Mouse (Mus musculus) kidney, postnatal 0 days (tissue): ENCODE results near the gene Mob1b. TPM values are rescaled to one million over a fixed set of nuclear protein-coding genes. Genes with fewer than 3 reads are reported as not detected.

ENCODE experiments used
- ATAC-seq: fragments of 200-750 bp; cut with Nextera tagmentation; replicated peaks from 2 replicates; pipeline ENCODE4 v1.8.0; 2017; ENCODE audit warnings: low read depth, moderate number of reproducible peaks, moderate TSS enrichment, moderate library complexity; ENCODE audit not compliant: low FRiP score
- DNase-seq: peaks from one replicate; pipeline ENCODE4 v3.0.0-alpha.2; 2016; ENCODE audit warnings: low spot score
- H3K27ac ChIP-seq: fragments of 300-500 bp; sonication (generic); 2 replicates; pipeline ENCODE4 v1.5.1; 2014; ENCODE audit warnings: mild to moderate bottlenecking
- H3K27me3 ChIP-seq: fragments of 300-500 bp; sonication (generic); 2 replicates; pipeline ENCODE4 v1.6.1; 2014; ENCODE audit warnings: low read length, mixed read lengths; ENCODE audit not compliant: insufficient read depth
- H3K36me3 ChIP-seq: fragments of 300-500 bp; sonication (generic); 2 replicates; pipeline ENCODE4 v1.6.1; 2014; ENCODE audit warnings: low read length, mixed read lengths; ENCODE audit not compliant: insufficient read depth
- H3K4me1 ChIP-seq: fragments of 300-500 bp; sonication (generic); replicated peaks from 2 replicates; pipeline ENCODE4 v1.6.1; 2014; ENCODE audit warnings: antibody characterized with exemption, low read length, mixed read lengths; ENCODE audit not compliant: insufficient read depth
- H3K4me2 ChIP-seq: fragments of 300-500 bp; sonication (generic); 2 replicates; pipeline ENCODE4 v1.6.1; 2014; ENCODE audit warnings: mild to moderate bottlenecking, low read length, moderate library complexity, mixed read lengths
- H3K4me3 ChIP-seq: fragments of 300-500 bp; sonication (generic); replicated peaks from 2 replicates; pipeline ENCODE4 v1.5.1; 2014; ENCODE audit warnings: low read depth, low read length
- H3K9ac ChIP-seq: fragments of 300-500 bp; sonication (generic); 2 replicates; pipeline ENCODE4 v1.6.1; 2014; ENCODE audit warnings: low read depth, low read length
- H3K9me3 ChIP-seq: fragments of 300-500 bp; sonication (generic); replicated peaks from 2 replicates; pipeline ENCODE4 v1.6.1; 2016; ENCODE audit warnings: low read length, inconsistent platforms, mixed read lengths
- CTCF ChIP-seq: IDR thresholded peaks from 2 replicates; pipeline ENCODE4 v1.5.1; 2016; ENCODE audit warnings: antibody characterized with exemption, low read depth, mild to moderate bottlenecking, moderate library complexity
- WGBS: fragments of 180-500 bp; shearing (Covaris S2); extraction: QIAGEN DNeasy Blood & Tissue Kit; methylation state at CpG from one replicate; pipeline ENCODE4 v1.1.7; 2014; 5-methylcytosine and 5-hydroxymethylcytosine counted together
- polyA plus RNA-seq: library from polyadenylated mRNA; unstranded; fragments of >200 nt; fragmentation: Nextera tagmentation; extraction: Ambion mirVana; gene quantifications from 2 replicates; pipeline ENCODE4 v1.2.1, GENCODE M21; 2015

The Mob1b gene
- 8.7 and 9.1 TPM in 2 replicates for polyA plus RNA-seq

DNA sequence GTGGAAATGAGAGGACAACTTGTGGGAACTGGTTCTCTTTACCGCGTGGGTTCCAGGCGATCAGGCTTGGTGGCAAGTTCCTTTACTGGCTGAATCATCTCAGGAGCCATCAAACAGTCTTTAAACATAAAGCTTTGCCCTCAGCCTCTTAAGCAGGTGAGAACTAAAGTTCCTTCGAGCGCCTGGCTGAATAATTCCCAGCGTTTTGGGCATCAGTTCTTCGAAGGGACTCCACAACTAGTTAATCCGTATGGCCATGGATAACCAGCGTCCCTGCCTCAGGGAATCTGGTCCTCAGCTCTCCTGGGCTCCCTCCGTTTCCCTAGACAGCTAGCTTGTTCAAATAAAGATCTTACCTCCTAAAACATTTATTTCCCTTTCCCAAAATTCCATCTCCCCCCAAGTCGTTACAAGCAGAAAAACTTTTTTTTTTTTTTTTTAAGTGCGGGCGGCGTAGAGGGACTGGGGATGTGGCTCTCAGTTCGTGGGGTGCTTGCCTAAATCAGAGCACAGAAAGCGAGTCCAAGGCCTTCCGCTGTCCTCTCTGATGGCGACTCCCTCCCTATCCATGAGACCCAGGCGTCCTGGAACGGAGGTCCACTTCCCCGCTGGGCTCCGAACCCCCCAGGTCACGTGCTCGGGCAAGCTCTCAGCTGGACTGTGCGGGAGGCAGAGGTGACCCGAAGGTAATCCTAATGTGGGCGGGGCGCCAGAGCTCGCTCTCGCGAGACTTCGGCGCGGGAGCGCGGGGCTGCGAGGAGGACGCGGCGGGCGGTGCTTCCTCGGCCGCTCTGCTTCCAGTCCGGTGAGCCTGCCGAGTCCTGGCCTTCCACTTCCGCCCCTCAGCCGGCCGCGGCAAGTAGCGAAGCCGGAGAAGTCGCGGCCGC, at the start of gene Mob1b:
Gene Mob1b (plus strand): TSS at position 740 of the 887 bp plus-strand sequence.
- Histone ChIP-seq H3K9me3 (no peaks in the 10 kb centered on the region), H3K27me3 (no peaks in the 10 kb centered on the region), H3K4me3 (peak within 1 kb of the TSS; percentile 93), H3K27ac (peak within 1 kb of the TSS; percentile 97), H3K9ac (peak within 1 kb of the TSS; percentile 90), H3K4me2 (peak within 1 kb of the TSS; percentile 96), H3K36me3 (no peaks in the 10 kb centered on the region), H3K4me1 (peaks cover 4% of the 10 kb centered on the region; the same call in 1 of the 2 replicates)
- no peak for TF ChIP-seq CTCF
- under 1% methylated on average over 44 of the region's 54 CpGs for WGBS
- peak; percentile 97 for DNase-seq
- ATAC-seq: peak; percentile 99

DNA sequence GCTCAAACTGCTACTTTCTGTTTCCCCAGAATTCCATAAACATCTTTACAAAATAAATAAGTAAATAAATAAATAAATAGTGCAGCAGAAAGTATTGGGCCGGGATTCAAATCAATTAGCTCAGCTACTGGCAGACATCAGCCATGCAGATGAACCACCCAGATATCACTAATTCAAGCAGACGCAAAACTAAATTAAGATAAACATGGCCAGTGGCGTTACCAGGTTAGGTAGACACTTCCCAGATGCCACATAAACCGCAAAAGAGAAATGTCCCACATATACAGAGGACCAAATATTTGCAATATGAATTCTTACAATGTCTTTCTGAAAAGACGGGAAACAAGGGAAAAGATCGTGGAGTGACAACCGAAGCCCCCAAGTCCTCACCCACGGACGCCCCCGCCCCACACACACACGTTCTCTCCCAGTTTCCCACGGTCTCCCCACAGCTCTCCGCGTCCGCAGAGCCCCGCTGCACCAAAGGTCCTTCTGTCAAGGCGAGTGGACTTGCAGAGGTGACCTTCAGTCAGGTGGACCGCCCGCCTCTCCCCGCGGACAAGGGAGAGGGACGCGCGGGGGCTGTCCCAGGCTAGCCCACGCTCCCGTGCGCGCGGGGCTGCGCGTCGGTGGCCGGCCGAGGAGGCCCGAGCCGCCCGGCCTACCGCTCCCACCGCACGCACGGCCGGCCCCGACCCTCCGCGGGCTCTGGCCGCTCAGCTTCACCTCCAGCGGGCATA, 45.8 kb upstream of the Mob1b start:
- Histone ChIP-seq H3K4me2 (peak overlapping the region; percentile 58), H3K9ac (peak overlapping the region; percentile 98), H3K27ac (peak overlapping the region; percentile 99), H3K4me1 (no peaks in the 10 kb centered on the region), H3K27me3 (no peaks in the 10 kb centered on the region), H3K36me3 (peaks cover 7% of the 10 kb centered on the region), H3K4me3 (peak overlapping the region; percentile 61), H3K9me3 (no peaks in the 10 kb centered on the region)
- WGBS: under 1% methylated on average over 47 of the region's 47 CpGs
- ATAC-seq (peak; percentile 23), DNase-seq (peak; percentile 19)
- no peak for TF ChIP-seq CTCF

DNA sequence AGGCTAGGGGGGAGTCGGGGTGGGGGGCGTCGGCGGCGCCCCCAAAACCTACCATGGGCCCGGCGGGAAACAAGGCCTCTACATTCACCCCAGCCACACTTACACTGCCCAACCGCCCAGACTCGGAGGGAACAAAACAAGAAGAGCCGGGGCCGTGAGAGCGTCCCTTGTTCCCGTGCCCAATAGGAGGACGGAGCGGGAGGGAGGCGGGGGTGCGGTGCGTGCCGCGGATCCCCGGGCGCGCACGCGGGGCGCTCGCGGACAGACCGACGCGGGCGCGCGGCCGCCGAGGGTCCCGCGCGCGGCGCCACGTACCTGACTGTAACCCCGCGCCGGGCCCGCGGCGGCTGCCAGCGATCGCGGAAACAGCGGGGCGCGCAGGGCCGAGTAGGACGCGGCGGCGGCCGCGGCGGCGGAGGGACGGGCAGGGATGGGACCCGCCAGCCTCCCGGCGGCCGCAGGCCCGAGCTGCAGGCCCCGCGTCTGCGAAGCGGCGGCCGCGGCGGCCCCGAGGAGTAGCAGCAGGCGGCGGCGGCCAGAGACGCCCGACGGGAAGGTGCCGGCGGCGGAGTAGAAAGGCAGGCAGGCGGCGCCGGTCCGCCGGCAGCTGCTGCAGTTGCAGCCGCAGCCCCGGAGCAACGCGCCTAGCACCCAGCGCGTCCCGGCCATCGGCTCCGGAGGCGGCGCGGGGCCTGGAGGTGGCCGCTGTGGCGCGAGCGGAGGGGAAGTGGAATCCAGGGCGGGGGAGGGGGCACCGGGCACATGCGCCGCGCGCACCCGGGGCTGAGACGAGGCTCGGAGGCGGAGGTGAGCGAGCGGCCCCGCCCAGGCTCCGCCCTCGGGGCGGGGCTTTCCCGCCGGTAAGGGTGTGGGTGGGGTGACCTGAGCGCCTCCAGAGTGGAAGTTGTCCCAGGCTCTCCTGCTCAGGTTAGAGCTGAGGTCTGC, 44.9 kb upstream of the Mob1b start, which contains the start of gene Grsf1:
Gene Grsf1 (minus strand): TSS at position 729 of the 945 bp plus-strand sequence.
- H3K4me2 ChIP-seq: peak within 1 kb of the TSS; percentile 58
- no peaks in the 10 kb centered on the region for H3K27me3 ChIP-seq
- ATAC-seq (peak; percentile 90), DNase-seq (peak; percentile 88)
- H3K9ac ChIP-seq: peak within 1 kb of the TSS; percentile 98
- TF ChIP-seq CTCF: no peak
- H3K9me3 ChIP-seq: no peaks in the 10 kb centered on the region
- H3K27ac ChIP-seq: peak within 1 kb of the TSS; percentile 99
- under 1% methylated on average over 81 of the region's 127 CpGs for WGBS
- no peaks in the 10 kb centered on the region for H3K4me1 ChIP-seq
- peak within 1 kb of the TSS; percentile 61 for H3K4me3 ChIP-seq
- no peaks in the 10 kb centered on the region for H3K36me3 ChIP-seq

DNA sequence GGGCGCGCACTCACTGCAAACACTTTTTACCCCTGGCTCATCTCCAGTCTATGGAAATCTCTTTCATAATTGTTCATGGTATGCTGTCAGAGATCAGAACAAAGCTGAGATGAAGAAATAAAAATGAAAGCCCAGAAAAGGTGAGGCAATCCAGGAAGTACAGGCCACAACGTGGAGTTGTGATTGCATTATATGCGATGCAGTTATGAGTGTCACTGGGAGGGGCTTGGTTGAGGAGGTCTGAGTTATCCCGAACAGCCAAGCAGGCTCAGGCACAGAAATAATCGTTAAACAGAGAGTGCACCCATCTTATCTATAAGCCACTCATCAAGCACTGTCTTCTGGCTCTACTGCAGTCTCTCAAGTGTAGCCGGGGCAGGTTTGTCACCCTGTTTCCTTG, 41.7 kb upstream of the Mob1b start:
- no peaks in the 10 kb centered on the region for H3K4me1 ChIP-seq
- H3K27ac ChIP-seq: no peak overlapping the region
- no peaks in the 10 kb centered on the region for H3K27me3 ChIP-seq
- no peak overlapping the region for H3K4me2 ChIP-seq
- DNase-seq: no peak
- WGBS: 45% methylated on average over 7 of the region's 7 CpGs
- no peak for ATAC-seq
- no peak overlapping the region for H3K4me3 ChIP-seq
- H3K9ac ChIP-seq: no peak overlapping the region
- TF ChIP-seq CTCF: no peak
- no peaks in the 10 kb centered on the region for H3K36me3 ChIP-seq
- H3K9me3 ChIP-seq: no peaks in the 10 kb centered on the region

DNA sequence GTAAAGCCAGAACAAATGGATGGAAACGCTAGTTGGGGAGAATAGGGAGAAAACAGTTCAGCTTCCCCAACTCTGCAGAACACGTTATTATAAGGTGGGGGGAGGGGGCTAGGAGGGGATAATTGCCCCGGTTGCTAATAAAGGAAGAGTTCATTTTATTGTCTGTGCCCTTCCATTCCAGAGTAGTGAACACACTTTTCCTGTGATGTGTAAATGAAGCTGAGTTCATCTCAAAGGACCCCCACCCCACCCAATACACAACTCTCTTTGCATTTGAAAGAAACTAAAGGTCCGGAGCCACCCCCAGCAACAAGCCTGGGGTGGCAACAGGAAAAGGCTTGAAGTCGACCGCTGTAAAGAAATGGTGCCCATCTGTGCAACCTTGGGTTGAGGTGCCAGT, 41.3 kb upstream of the Mob1b start:
- Histone ChIP-seq H3K27me3 (no peaks in the 10 kb centered on the region), H3K4me1 (no peaks in the 10 kb centered on the region), H3K9me3 (no peaks in the 10 kb centered on the region), H3K27ac (no peak overlapping the region), H3K9ac (no peak overlapping the region), H3K4me3 (no peak overlapping the region), H3K36me3 (no peaks in the 10 kb centered on the region), H3K4me2 (no peak overlapping the region)
- no peak for TF ChIP-seq CTCF
- ATAC-seq (no peak), DNase-seq (no peak)
- 12% methylated on average over 6 of the region's 6 CpGs for WGBS
